Mouse (Mus musculus): ENCODE measurements around the gene Slc2a13.

The Slc2a13 gene

GRCm38 (mm10) chr15:91275961-91276360, 297.1 kb downstream of the Slc2a13 start:
- no peak for DNase-seq (ENCODE audit: low spot score in 2 of 2)

DNA sequence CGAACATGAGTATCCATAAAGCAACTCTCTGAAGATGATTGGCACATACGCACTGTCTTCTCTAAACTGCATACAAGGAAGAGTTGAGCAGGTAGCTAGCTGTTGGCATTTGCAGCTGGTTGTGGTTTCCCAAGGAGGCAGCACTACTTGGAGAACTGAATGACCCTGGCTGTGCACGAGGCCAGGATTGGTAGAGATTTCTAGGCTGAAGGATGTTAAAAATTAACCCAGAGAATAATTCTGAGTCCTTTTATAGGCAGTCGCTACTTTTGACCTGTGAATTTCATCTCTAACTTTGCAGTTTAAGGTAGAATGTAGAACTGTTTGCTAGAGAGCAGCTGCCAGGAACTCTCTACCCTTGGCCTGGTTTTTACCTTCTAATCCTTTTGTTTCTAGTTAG, 304.5 kb downstream of the Slc2a13 start:
- no peak for DNase-seq (ENCODE audit: low spot score in 2 of 2)

- DNase-seq (ENCODE audit: low spot score in 2 of 2): no peak
These were observed 309.1 kb downstream of the Slc2a13 start for GRCm38 (mm10) chr15:91263926-91264325.

DNA sequence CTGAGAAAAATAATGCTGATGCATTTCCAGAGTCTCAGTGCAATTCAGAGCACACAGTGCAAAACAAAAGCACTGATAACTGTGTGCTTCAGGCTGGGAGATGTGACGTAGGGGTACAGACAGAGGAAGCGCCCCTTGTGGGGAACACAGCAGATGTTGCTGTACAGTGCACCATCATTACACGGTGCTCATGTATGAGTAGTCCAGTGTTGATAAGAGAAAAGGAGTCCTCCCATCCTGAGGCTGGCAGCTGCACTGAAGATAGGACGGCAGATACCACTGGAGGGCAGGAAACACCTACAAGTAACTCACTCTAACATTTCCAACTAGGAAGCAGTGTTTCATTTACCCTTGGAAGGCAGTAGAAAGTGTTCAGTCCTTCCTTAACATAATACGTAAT, 312.5 kb downstream of the Slc2a13 start:
- no peak for DNase-seq (ENCODE audit: low spot score in 2 of 2)

DNA sequence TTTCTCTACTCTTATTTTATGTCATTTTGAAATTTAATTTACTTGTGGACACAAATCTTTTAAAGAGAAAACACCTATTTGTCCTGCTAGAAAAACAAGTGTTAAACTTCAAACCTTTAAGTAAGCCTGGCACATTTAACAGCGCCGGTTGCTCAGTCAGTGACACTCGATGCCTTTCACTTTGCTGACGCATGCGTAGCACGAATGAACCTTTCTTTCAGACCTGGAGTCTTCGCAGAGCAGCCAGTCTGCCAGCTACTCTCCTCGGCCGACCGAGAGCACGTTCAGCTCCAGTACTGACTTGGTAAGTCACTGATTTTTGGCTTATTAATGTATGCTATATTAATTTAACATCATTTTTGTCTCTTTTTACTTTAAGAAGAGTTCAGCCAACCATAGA, 315.9 kb downstream of the Slc2a13 start:
- no peak for DNase-seq (ENCODE audit: low spot score in 2 of 2)

GRCm38 (mm10) chr15:91255308-91255707, 317.8 kb downstream of the Slc2a13 start:
- no peak for DNase-seq (ENCODE audit: low spot score in 2 of 2)

DNA sequence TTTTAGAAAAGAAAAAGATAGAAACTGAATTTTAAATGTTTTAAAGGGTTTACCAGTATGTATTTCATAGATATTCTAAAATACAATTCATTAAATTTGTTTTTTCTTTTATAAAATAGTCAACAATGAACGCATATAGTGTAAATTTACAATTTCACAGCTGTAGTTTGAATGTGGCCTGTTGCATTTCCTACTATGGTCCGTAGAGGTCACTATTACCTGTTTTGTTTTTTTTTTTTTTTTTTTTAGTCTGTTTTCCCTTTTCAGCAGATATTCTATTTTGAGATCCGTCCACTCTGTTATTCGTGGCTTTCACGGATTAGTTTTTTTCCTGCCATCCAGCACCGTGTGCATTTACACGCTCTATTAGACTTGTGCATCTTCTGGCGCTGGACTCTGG, 320.1 kb downstream of the Slc2a13 start:
- DNase-seq (ENCODE audit: low spot score in 2 of 2): no peak

DNA sequence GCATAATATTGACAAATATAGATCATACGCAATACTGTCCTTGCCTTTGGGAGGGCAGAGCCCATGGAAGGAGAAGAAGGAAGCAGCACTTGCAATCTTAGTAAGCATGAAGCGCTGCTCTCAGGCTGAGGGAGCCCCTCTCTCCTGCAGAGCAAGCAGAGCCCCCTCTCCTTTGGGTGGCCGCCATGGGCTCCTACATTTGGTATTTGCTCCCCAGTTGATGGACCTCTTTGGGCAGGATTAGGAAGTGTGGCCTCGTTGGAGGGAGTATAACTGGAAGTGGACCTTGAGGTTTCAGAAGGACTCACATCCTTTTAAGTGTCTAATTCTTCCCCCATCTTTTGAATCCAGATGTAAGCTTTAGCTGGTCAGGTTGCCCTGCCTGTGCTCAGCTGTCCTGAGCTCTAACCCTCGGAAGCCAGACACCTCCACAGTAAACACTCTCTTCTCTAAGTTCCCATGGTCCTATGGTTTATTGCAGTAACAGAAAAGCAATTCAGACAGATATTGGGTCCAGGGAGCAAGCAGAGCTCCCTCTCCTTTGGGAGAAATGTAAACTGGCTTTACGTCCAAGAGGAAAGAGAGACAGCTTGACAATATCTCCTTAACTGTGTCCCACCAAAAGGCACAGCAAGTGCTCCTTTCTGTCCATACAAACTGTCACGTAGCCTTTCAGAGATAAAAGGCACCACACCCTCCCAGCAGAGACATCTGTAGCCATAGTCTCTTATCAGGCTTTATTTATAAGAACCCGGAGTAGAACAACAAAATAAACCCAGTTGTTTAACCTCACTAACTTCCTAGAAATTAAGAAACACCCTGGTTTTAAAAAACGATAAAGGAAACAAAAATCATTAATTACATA, 321.3 kb downstream of the Slc2a13 start:
- DNase-seq (ENCODE audit: low spot score in 2 of 2): no peak

GRCm38 (mm10) chr15:91250815-91251214, 322.2 kb downstream of the Slc2a13 start:
- DNase-seq (ENCODE audit: low spot score in 2 of 2): no peak

DNA sequence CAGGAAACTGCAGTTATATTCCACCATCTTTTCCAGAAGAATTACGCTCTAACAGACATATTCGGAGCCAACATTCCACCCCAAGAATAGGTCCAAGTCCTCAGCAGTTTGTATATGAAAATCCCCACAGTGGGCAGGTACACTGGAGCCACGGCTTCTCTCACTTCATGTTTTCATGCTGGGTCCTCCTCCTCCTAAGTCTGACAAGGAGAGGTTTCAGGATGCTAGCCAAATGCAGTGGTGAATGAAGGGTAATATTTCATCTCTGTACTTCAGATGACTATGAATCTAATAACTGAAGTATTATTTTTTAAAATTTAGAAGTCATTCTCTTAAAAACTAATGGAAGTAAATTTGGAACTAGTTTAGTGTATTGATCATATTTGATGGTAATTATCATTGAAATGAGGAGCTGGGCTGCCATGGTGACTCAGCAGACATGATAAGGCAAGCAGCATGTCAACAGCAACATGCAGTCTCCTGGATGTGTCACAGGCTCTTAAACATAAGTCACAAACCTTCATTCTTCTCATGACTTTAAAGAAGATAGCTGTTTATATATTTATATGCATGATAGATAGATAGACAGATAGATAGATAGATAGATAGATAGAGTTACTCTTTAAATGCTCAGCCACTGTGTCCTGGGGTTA, 332.3 kb downstream of the Slc2a13 start:
- DNase-seq (ENCODE audit: low spot score in 2 of 2): no peak

- DNase-seq (ENCODE audit: low spot score in 2 of 2): no peak
These were observed 335.8 kb downstream of the Slc2a13 start for GRCm38 (mm10) chr15:91237294-91237693.
